Mouse (Mus musculus) hindbrain, embryonic 11.5 days (tissue): Measurements from ENCODE around the gene Ldb2. TPM values are rescaled to one million over a fixed set of nuclear protein-coding genes. Genes with fewer than 3 reads are reported as not detected.

Source experiments
- ATAC-seq: fragments of 200-750 bp; cut with Nextera tagmentation; 2 replicates; pipeline ENCODE4 v1.8.0; 2017; ENCODE audit warnings: mild to moderate bottlenecking, moderate TSS enrichment, moderate library complexity; ENCODE audit not compliant: low FRiP score
- DNase-seq: peaks from one replicate; pipeline ENCODE4 v3.0.0-alpha.2; 2015; ENCODE audit warnings: low spot score
- H3K27ac ChIP-seq: fragments of 300-500 bp; sonication (generic); 2 replicates; pipeline ENCODE4 v1.5.1; 2014; ENCODE audit warnings: mild to moderate bottlenecking, low read depth, low read length
- H3K27me3 ChIP-seq: fragments of 300-500 bp; sonication (generic); 2 replicates; pipeline ENCODE4 v1.6.1; 2014; ENCODE audit warnings: mild to moderate bottlenecking, low read length, moderate library complexity, mixed read lengths; ENCODE audit not compliant: control insufficient read depth, insufficient read depth
- H3K36me3 ChIP-seq: fragments of 300-500 bp; sonication (generic); 2 replicates; pipeline ENCODE4 v1.6.1; 2014; ENCODE audit warnings: mild to moderate bottlenecking, low read length, moderate library complexity, mixed read lengths; ENCODE audit not compliant: control insufficient read depth, insufficient read depth
- H3K4me1 ChIP-seq: fragments of 300-500 bp; sonication (generic); replicated peaks from 2 replicates; pipeline ENCODE4 v1.6.1; 2014; ENCODE audit warnings: low read length, mixed read lengths; ENCODE audit not compliant: control insufficient read depth, insufficient read depth
- H3K4me2 ChIP-seq: fragments of 300-500 bp; sonication (generic); replicated peaks from 2 replicates; pipeline ENCODE4 v1.6.1; 2014; ENCODE audit warnings: mild to moderate bottlenecking, low read depth, low read length
- H3K4me3 ChIP-seq: fragments of 300-500 bp; sonication (generic); 2 replicates; pipeline ENCODE4 v1.5.1; 2014; ENCODE audit warnings: low read depth, low read length
- H3K9ac ChIP-seq: fragments of 300-500 bp; sonication (generic); 2 replicates; pipeline ENCODE4 v1.6.1; 2014; ENCODE audit warnings: low read depth, low read length
- H3K9me3 ChIP-seq: fragments of 300-500 bp; sonication (generic); 2 replicates; pipeline ENCODE4 v1.6.1; 2016; ENCODE audit warnings: low read length; ENCODE audit not compliant: control insufficient read depth
- WGBS: fragments of 180-500 bp; shearing (Covaris S2); extraction: QIAGEN DNeasy Blood & Tissue Kit; methylation state at CpG from one replicate; pipeline ENCODE4 v1.1.7; 2014; 5-methylcytosine and 5-hydroxymethylcytosine counted together
- polyA plus RNA-seq: library from polyadenylated mRNA; unstranded; fragments of >200 nt; fragmentation: Nextera tagmentation; extraction: Ambion mirVana; gene quantifications from 2 replicates; pipeline ENCODE4 v1.2.1, GENCODE M21; 2014

Gene Ldb2
- polyA plus RNA-seq, 1 experiment from 2014 or later = 33.6 TPM

- Histone ChIP-seq H3K4me3 (no peak overlapping the region), H3K27me3 (no peaks in the 10 kb centered on the region), H3K9ac (no peak overlapping the region), H3K27ac (no peak overlapping the region), H3K36me3 (no peaks in the 10 kb centered on the region), H3K4me2 (no peak overlapping the region), H3K9me3 (no peaks in the 10 kb centered on the region), H3K4me1 (no peaks in the 10 kb centered on the region)
- ATAC-seq (no peak), DNase-seq (no peak)
- 92% methylated on average over 1 of the region's 1 CpGs for WGBS
Measured at GRCm38 (mm10) chr5:44574681-44575080, 224.8 kb downstream of the Ldb2 start.

GRCm38 (mm10) chr5:44553765-44554352 lies 245.6 kb downstream of the Ldb2 start:
- no peak overlapping the region for H3K4me3 ChIP-seq
- H3K9ac ChIP-seq = no peak overlapping the region
- H3K4me1 ChIP-seq = no peaks in the 10 kb centered on the region
- no peak overlapping the region for H3K4me2 ChIP-seq
- H3K27ac ChIP-seq = no peak overlapping the region
- WGBS = 74% methylated on average over 11 of the region's 11 CpGs
- ATAC-seq = no peak
- DNase-seq = no peak
- H3K9me3 ChIP-seq = no peaks in the 10 kb centered on the region
- H3K27me3 ChIP-seq = no peaks in the 10 kb centered on the region
- H3K36me3 ChIP-seq = no peaks in the 10 kb centered on the region

- Histone ChIP-seq H3K4me3 (no peak overlapping the region), H3K9me3 (no peaks in the 10 kb centered on the region), H3K27me3 (no peaks in the 10 kb centered on the region), H3K27ac (no peak overlapping the region), H3K4me1 (no peaks in the 10 kb centered on the region), H3K4me2 (no peak overlapping the region), H3K9ac (no peak overlapping the region), H3K36me3 (no peaks in the 10 kb centered on the region)
- ATAC-seq (no peak), DNase-seq (no peak)
Measured at GRCm38 (mm10) chr5:44553155-44553554, 246.3 kb downstream of the Ldb2 start.

- ATAC-seq (no peak), DNase-seq (no peak)
- Histone ChIP-seq H3K9me3 (no peaks in the 10 kb centered on the region), H3K9ac (no peak overlapping the region), H3K27ac (no peak overlapping the region), H3K4me1 (no peaks in the 10 kb centered on the region), H3K36me3 (no peaks in the 10 kb centered on the region), H3K27me3 (no peaks in the 10 kb centered on the region), H3K4me3 (no peak overlapping the region), H3K4me2 (no peak overlapping the region)
- WGBS = 85% methylated on average over 8 of the region's 8 CpGs
Measured at GRCm38 (mm10) chr5:44552121-44552520, 247.4 kb downstream of the Ldb2 start.

- Histone ChIP-seq H3K4me1 (no peaks in the 10 kb centered on the region), H3K4me2 (no peak overlapping the region), H3K27me3 (no peaks in the 10 kb centered on the region), H3K27ac (no peak overlapping the region), H3K4me3 (no peak overlapping the region), H3K36me3 (no peaks in the 10 kb centered on the region), H3K9ac (no peak overlapping the region), H3K9me3 (no peaks in the 10 kb centered on the region)
- ATAC-seq = no peak
- WGBS = 85% methylated on average over 11 of the region's 11 CpGs
- DNase-seq = no peak
Measured at GRCm38 (mm10) chr5:44548468-44548867, 251.0 kb downstream of the Ldb2 start.

- ATAC-seq = no peak
- 90% methylated on average over 2 of the region's 2 CpGs for WGBS
Measured at GRCm38 (mm10) chr5:44543472-44544132, 255.9 kb downstream of the Ldb2 start.

GRCm38 (mm10) chr5:44541748-44542147 lies 257.7 kb downstream of the Ldb2 start:
- DNase-seq (no peak), ATAC-seq (no peak)
- H3K27me3 ChIP-seq = no peaks in the 10 kb centered on the region
- H3K4me1 ChIP-seq = no peaks in the 10 kb centered on the region
- H3K9me3 ChIP-seq = no peaks in the 10 kb centered on the region
- WGBS = 95% methylated on average over 9 of the region's 9 CpGs
- H3K36me3 ChIP-seq = no peaks in the 10 kb centered on the region
- no peak overlapping the region for H3K9ac ChIP-seq
- no peak overlapping the region for H3K27ac ChIP-seq
- H3K4me2 ChIP-seq = no peak overlapping the region
- no peak overlapping the region for H3K4me3 ChIP-seq

More at GRCm38 (mm10) chr5:44543472-44544132, 255.9 kb downstream of the Ldb2 start:
- H3K4me2 ChIP-seq = no peak overlapping the region
- no peaks in the 10 kb centered on the region for H3K27me3 ChIP-seq
- H3K4me3 ChIP-seq = no peak overlapping the region
- no peaks in the 10 kb centered on the region for H3K36me3 ChIP-seq
- DNase-seq = no peak
- H3K27ac ChIP-seq = no peak overlapping the region
- no peak overlapping the region for H3K9ac ChIP-seq
- no peaks in the 10 kb centered on the region for H3K9me3 ChIP-seq
- no peaks in the 10 kb centered on the region for H3K4me1 ChIP-seq

- Histone ChIP-seq H3K27ac (no peak overlapping the region), H3K4me1 (no peaks in the 10 kb centered on the region), H3K4me2 (no peak overlapping the region), H3K9me3 (no peaks in the 10 kb centered on the region), H3K27me3 (no peaks in the 10 kb centered on the region), H3K9ac (no peak overlapping the region), H3K4me3 (no peak overlapping the region), H3K36me3 (no peaks in the 10 kb centered on the region)
- ATAC-seq (no peak), DNase-seq (no peak)
- 67% methylated on average over 2 of the region's 2 CpGs for WGBS
Measured at GRCm38 (mm10) chr5:44538687-44539086, 260.8 kb downstream of the Ldb2 start.

- WGBS = 12% methylated on average over 5 of the region's 5 CpGs
- DNase-seq (peak; percentile 86), ATAC-seq (peak; percentile 95)
- Histone ChIP-seq H3K36me3 (no peaks in the 10 kb centered on the region), H3K9me3 (no peaks in the 10 kb centered on the region), H3K27me3 (no peaks in the 10 kb centered on the region), H3K4me3 (no peak overlapping the region), H3K4me1 (no peaks in the 10 kb centered on the region), H3K4me2 (no peak overlapping the region), H3K27ac (no peak overlapping the region), H3K9ac (no peak overlapping the region)
Measured at GRCm38 (mm10) chr5:44538000-44538395, 261.5 kb downstream of the Ldb2 start.
